Mouse (Mus musculus) testis, adult 2 months (tissue): ENCODE data around the gene Plekhb1.

Experiments used
- CTCF ChIP-seq: fragments of 200-500 bp; IDR thresholded peaks from 2 replicates; pipeline ENCODE4 v1.5.1; 2012; ENCODE audit warnings: low read depth, mild to moderate bottlenecking, inconsistent platforms, low read length, moderate library complexity; ENCODE audit not compliant: control insufficient read depth, insufficient read depth, insufficient replicate concordance
- POLR2A ChIP-seq: fragments of 200-500 bp; IDR thresholded peaks from 2 replicates; pipeline ENCODE4 v1.6.1; 2012; ENCODE audit warnings: low read depth, mild to moderate bottlenecking, inconsistent platforms, low read length, moderate library complexity; ENCODE audit not compliant: control insufficient read depth

GRCm38 (mm10) chr7:100653480-100654266 lies 8.5 kb downstream of the Plekhb1 start:
- no peak for TF ChIP-seq CTCF
- TF ChIP-seq POLR2A = no peak
